ENCODE assay signal across 9 mouse cellular contexts in genomic region chr1:171193093-171193840, GRCm38 (mm10). TPM values are rescaled to one million over a fixed set of nuclear protein-coding genes. Genes with fewer than 3 reads are reported as not detected.
DNase-seq lines count a peak whose midpoint lies in the region; ATAC-seq and TF ChIP-seq lines count a peak whose summit lies in the region.
"Had no signal": no experiment of that assay in that cellular context is flagged by ENCODE, and none has a peak within 500 bp of the region (broad histone marks: within the 10 kb centered on the region; RNA-seq: fewer than 3 reads in every experiment).

No protein-coding gene starts in this region.

- H3K4me3 ChIP-seq in hindbrain, embryonic 11.5 days (ENCODE audit: low read depth, low read length): peak overlapping the region; percentile 8; the same call in 1 of the 2 replicates
- peak overlapping the region; percentile 29 for H3K4me3 ChIP-seq in midbrain, embryonic 15.5 days
- H3K4me3 ChIP-seq in cerebellum, adult 2 months (replicated peaks; ENCODE audit: insufficient read depth, low read depth, low read length): no peak overlapping the region

- H3K36me3 ChIP-seq in hindbrain, embryonic 11.5 days (ENCODE audit: control insufficient read depth, insufficient read depth, low read length): no peaks in the 10 kb centered on the region
- H3K36me3 ChIP-seq in midbrain, embryonic 15.5 days (replicated peaks): no peaks in the 10 kb centered on the region

- intact Hi-C loops in gastrocnemius, postnatal 14 days (cut with DNase I; ENCODE audit: low total_unique reads): no loop called here

- WGBS in hindbrain, embryonic 11.5 days: 3% methylated on average over 18 of the region's 18 CpGs
- 2% methylated on average over 18 of the region's 18 CpGs for WGBS in midbrain, embryonic 15.5 days
- 5% methylated on average over 18 of the region's 18 CpGs for WGBS in cerebellum, adult 2 months

- ATAC-seq in hindbrain, embryonic 11.5 days (ENCODE audit: low FRiP score): peak; percentile 28; the same call in 1 of the 2 replicates
- ATAC-seq in midbrain, embryonic 15.5 days (replicated peaks): peak; percentile 65

- H3K9me3 ChIP-seq in hindbrain, embryonic 11.5 days (ENCODE audit: control insufficient read depth, low read length): no peaks in the 10 kb centered on the region
- H3K9me3 ChIP-seq in midbrain, embryonic 15.5 days: no peaks in the 10 kb centered on the region

- H3K27me3 ChIP-seq in hindbrain, embryonic 11.5 days (ENCODE audit: control insufficient read depth, insufficient read depth, low read length): peaks cover 38% of the 10 kb centered on the region
- peaks cover 10% of the 10 kb centered on the region for H3K27me3 ChIP-seq in midbrain, embryonic 15.5 days (replicated peaks)
- no peaks in the 10 kb centered on the region; the same call in 1 of the 2 replicates for H3K27me3 ChIP-seq in cerebellum, adult 2 months (ENCODE audit: control insufficient read depth, insufficient read depth, low read length)

- DNase-seq in heart, adult 11 months: peak; percentile 94
- no peak for DNase-seq in heart, adult 9 months (ENCODE audit: low spot score in 2 of 2)
- peak; percentile 64 for DNase-seq in embryo, embryonic 11 days
- peak; percentile 54 for DNase-seq in hindbrain, embryonic 11.5 days (ENCODE audit: low spot score)
- no peak for DNase-seq in gastrocnemius, postnatal 14 days
- DNase-seq in gastrocnemius, postnatal 10 days: no peak
- DNase-seq in cerebellum, adult 2 months: no peak

- TF ChIP-seq CTCF in cerebellum, adult 2 months (IDR thresholded peaks at IDR 0.05; ENCODE audit: borderline replicate concordance, insufficient read depth, low read depth, low read length): no peak

- H3K4me1 ChIP-seq in hindbrain, embryonic 11.5 days (replicated peaks; ENCODE audit: control insufficient read depth, insufficient read depth, low read length): peaks cover 6% of the 10 kb centered on the region; the same call in 1 of the 2 replicates
- peaks cover 52% of the 10 kb centered on the region for H3K4me1 ChIP-seq in midbrain, embryonic 15.5 days
- H3K4me1 ChIP-seq in cerebellum, adult 2 months (ENCODE audit: control insufficient read depth, insufficient read depth, low read length): no peaks in the 10 kb centered on the region; the same call in 1 of the 2 replicates

- peak overlapping the region; percentile 32 for H3K4me2 ChIP-seq in hindbrain, embryonic 11.5 days (replicated peaks; ENCODE audit: low read depth, low read length)
- H3K4me2 ChIP-seq in midbrain, embryonic 15.5 days: peak overlapping the region; percentile 86

- 0 out of 2 replicates have a peak overlapping the region, but pooled peaks have one; percentile 19 for H3K9ac ChIP-seq in hindbrain, embryonic 11.5 days (ENCODE audit: low read depth, low read length)
- H3K9ac ChIP-seq in midbrain, embryonic 15.5 days: peak overlapping the region; percentile 25

- TF ChIP-seq POLR2A in cerebellum, adult 2 months (IDR thresholded peaks at IDR 0.05; ENCODE audit: borderline replicate concordance, insufficient read depth, low read length): no peak

- peak overlapping the region; percentile 21; the same call in 1 of the 2 replicates for H3K27ac ChIP-seq in hindbrain, embryonic 11.5 days (ENCODE audit: low read depth, low read length)
- H3K27ac ChIP-seq in midbrain, embryonic 15.5 days: peak overlapping the region; percentile 55
- H3K27ac ChIP-seq in cerebellum, adult 2 months (ENCODE audit: insufficient read depth, low read length): no peak overlapping the region

RNA-seq across cellular contexts. Expression of gene Pcp4l1, which starts 2.8 kb away (rescaled TPM):
- polyA plus RNA-seq in hindbrain, embryonic 11.5 days (2014; fragmentation: Nextera tagmentation; extraction: Ambion mirVana): 31.4 and 33.4 TPM in 2 replicates
- polyA plus RNA-seq in midbrain, embryonic 15.5 days (2015; fragmentation: Nextera tagmentation; extraction: Ambion mirVana): 17.9 and 19.4 TPM in 2 replicates
- 10 to 100 TPM; 12.3 to 17.1 TPM for total RNA-seq in gastrocnemius, postnatal 14 days (2021)
- 10 to 100 TPM; 11.6 to 11.8 TPM for total RNA-seq in gastrocnemius, postnatal 10 days (2021)
- 195 and 252 TPM in 2 replicates for polyA plus RNA-seq in cerebellum, adult 2 months (2012; rRNA removed)

RNA-seq across cellular contexts. Expression of gene Nr1i3, which starts 20.5 kb away (rescaled TPM):
- polyA plus RNA-seq in hindbrain, embryonic 11.5 days (2014; fragmentation: Nextera tagmentation; extraction: Ambion mirVana): 0.17 and 0.25 TPM in 2 replicates
- 0.23 and 0.34 TPM in 2 replicates for polyA plus RNA-seq in midbrain, embryonic 15.5 days (2015; fragmentation: Nextera tagmentation; extraction: Ambion mirVana)
- total RNA-seq in gastrocnemius, postnatal 14 days (2021): not detected
- not detected for total RNA-seq in gastrocnemius, postnatal 10 days (2021)
- 0.19 and 0.23 TPM in 2 replicates for polyA plus RNA-seq in cerebellum, adult 2 months (2012; rRNA removed)

RNA-seq across cellular contexts. Expression of gene Tomm40l, which starts 29.0 kb away (rescaled TPM):
- polyA plus RNA-seq in hindbrain, embryonic 11.5 days (2014; fragmentation: Nextera tagmentation; extraction: Ambion mirVana): 23.5 and 28.8 TPM in 2 replicates
- polyA plus RNA-seq in midbrain, embryonic 15.5 days (2015; fragmentation: Nextera tagmentation; extraction: Ambion mirVana): 48.1 and 56.5 TPM in 2 replicates
- 10 to 100 TPM; 44.3 to 46.7 TPM for total RNA-seq in gastrocnemius, postnatal 14 days (2021)
- total RNA-seq in gastrocnemius, postnatal 10 days (2021): 10 to 100 TPM; 42.2 to 44.7 TPM
- 85.5 and 92.7 TPM in 2 replicates for polyA plus RNA-seq in cerebellum, adult 2 months (2012; rRNA removed)

RNA-seq across cellular contexts. Expression of gene Apoa2, which starts 31.6 kb away (rescaled TPM):
- polyA plus RNA-seq in hindbrain, embryonic 11.5 days (2014; fragmentation: Nextera tagmentation; extraction: Ambion mirVana): 3.1 and 5.0 TPM in 2 replicates
- 3.4 and 11.6 TPM in 2 replicates for polyA plus RNA-seq in midbrain, embryonic 15.5 days (2015; fragmentation: Nextera tagmentation; extraction: Ambion mirVana)
- not detected for total RNA-seq in gastrocnemius, postnatal 14 days (2021)
- total RNA-seq in gastrocnemius, postnatal 10 days (2021): 1 to 10 TPM in 1 of 2 experiments, not detected in 1; 4.2 TPM
- 4.1 and 6.3 TPM in 2 replicates for polyA plus RNA-seq in cerebellum, adult 2 months (2012; rRNA removed)
- polyA plus RNA-seq: C2C12 had no signal

RNA-seq across cellular contexts. Expression of gene Fcer1g, which starts 40.9 kb away (rescaled TPM):
- polyA plus RNA-seq in hindbrain, embryonic 11.5 days (2014; fragmentation: Nextera tagmentation; extraction: Ambion mirVana): 22.1 and 26.1 TPM in 2 replicates
- polyA plus RNA-seq in midbrain, embryonic 15.5 days (2015; fragmentation: Nextera tagmentation; extraction: Ambion mirVana): 27.3 and 33.2 TPM in 2 replicates
- total RNA-seq in gastrocnemius, postnatal 14 days (2021): 1 to 10 TPM; 6.3 to 7.1 TPM
- total RNA-seq in gastrocnemius, postnatal 10 days (2021): 10 to 100 TPM; 10.4 to 13.3 TPM
- 12.4 and 13.2 TPM in 2 replicates for polyA plus RNA-seq in cerebellum, adult 2 months (2012; rRNA removed)
- polyA plus RNA-seq: C2C12 had no signal

Comparison
In these comparisons a context has a peak if more than half of its experiments do, and no peak if none do; other contexts are left out.
1. DNase-seq: peak in heart, adult 11 months (single experiment), embryo, embryonic 11 days (single experiment) and hindbrain, embryonic 11.5 days (single experiment); none in heart, adult 9 months (0 of 2), gastrocnemius, postnatal 14 days (single experiment), gastrocnemius, postnatal 10 days (single experiment) and cerebellum, adult 2 months (0 of 2).